Mouse (Mus musculus): ENCODE results near the gene Fktn. TPM values are rescaled to one million over a fixed set of nuclear protein-coding genes. Genes with fewer than 3 reads are reported as not detected.
A peak's percentile ranks its signal among the peaks of the same experiment; 100 is the strongest.

The Fktn gene
- polyA plus RNA-seq, 1 experiment: 2.3 TPM

DNA sequence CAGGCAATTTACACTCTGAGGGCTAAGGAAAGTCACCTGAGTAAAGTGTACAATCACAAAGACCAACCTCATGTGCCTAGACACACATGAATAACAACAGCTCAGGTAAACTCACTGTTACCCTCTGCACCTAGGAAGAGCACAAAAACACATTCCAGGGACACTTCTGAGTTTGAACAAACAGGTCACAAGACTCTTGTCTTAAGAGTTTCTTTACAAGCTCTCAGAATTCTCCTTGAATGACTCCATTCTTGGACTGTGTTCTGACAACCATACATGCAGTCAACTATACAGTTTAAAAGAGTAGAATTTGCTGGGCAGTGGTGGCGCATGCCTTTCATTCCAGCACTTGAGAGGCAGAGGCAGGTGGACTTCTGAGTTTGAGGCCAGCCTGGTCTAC lies 14.3 kb downstream of the Fktn start:
- DNase-seq: no peak
- Histone ChIP-seq H3K4me1 (replicated peaks; ENCODE audit: control insufficient read depth, insufficient read depth, low read length) (no peaks in the 10 kb centered on the region), H3K4me3 (ENCODE audit: control insufficient read depth, insufficient read depth, low read length) (no peak overlapping the region), H3K27ac (ENCODE audit: control insufficient read depth, insufficient read depth, low read length) (no peak overlapping the region), H3K27me3 (ENCODE audit: control insufficient read depth, insufficient read depth, low read length) (no peaks in the 10 kb centered on the region), H3K36me3 (ENCODE audit: control insufficient read depth, insufficient read depth, low read length) (no peaks in the 10 kb centered on the region)
- TF ChIP-seq CTCF (IDR thresholded peaks at IDR 0.05; ENCODE audit: borderline replicate concordance, control insufficient read depth, extremely low read depth, insufficient read depth, low read length, poor library complexity) (no peak), POLR2A (IDR thresholded peaks at IDR 0.05; ENCODE audit: control insufficient read depth, extremely low read depth, insufficient read depth, low read length, poor library complexity) (no peak)
- 97% methylated on average over 1 of the region's 1 CpGs for WGBS

DNA sequence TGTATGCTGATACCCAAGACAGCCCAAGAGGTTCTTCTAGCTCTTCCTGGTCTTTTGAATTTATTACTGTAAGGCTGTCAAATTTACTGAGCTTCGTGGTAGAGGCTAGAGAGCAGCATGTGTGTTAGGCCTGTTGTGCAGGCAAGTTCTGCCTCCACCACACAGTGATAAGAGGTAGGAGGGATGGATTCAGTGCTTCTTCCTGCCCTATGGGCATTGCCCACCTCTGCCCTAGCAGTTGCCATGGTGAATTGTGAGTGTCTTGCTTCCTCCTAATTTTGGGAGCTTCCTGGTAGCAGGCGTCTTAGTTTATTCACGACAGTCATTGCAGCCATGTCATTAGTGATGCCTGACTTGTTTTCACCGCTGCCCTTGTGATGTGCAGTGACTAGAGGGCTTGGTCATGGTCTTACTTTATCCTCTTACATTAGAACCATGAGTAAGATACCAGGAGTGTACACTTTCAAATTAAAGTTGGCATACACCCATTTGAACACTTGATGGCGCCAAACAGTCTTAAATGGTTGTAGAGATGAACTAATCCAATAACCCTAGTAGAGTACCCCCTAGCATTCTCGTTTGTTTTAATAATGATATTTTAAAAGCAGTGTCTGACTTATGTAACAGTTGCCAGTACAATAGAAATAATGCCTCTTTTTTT lies 25.3 kb downstream of the Fktn start:
- 54% methylated on average over 6 of the region's 6 CpGs for WGBS
- DNase-seq: peak; percentile 40
- no peaks in the 10 kb centered on the region for H3K4me1 ChIP-seq (replicated peaks; ENCODE audit: control insufficient read depth, insufficient read depth, low read length)
- TF ChIP-seq POLR2A (IDR thresholded peaks at IDR 0.05; ENCODE audit: control insufficient read depth, extremely low read depth, insufficient read depth, low read length, poor library complexity) (no peak), CTCF (IDR thresholded peaks at IDR 0.05; ENCODE audit: borderline replicate concordance, control insufficient read depth, extremely low read depth, insufficient read depth, low read length, poor library complexity) (no peak)
- H3K27me3 ChIP-seq (ENCODE audit: control insufficient read depth, insufficient read depth, low read length): no peaks in the 10 kb centered on the region
- no peak overlapping the region for H3K4me3 ChIP-seq (ENCODE audit: control insufficient read depth, insufficient read depth, low read length)
- H3K36me3 ChIP-seq (ENCODE audit: control insufficient read depth, insufficient read depth, low read length): no peaks in the 10 kb centered on the region
- H3K27ac ChIP-seq (ENCODE audit: control insufficient read depth, insufficient read depth, low read length): no peak overlapping the region

DNA sequence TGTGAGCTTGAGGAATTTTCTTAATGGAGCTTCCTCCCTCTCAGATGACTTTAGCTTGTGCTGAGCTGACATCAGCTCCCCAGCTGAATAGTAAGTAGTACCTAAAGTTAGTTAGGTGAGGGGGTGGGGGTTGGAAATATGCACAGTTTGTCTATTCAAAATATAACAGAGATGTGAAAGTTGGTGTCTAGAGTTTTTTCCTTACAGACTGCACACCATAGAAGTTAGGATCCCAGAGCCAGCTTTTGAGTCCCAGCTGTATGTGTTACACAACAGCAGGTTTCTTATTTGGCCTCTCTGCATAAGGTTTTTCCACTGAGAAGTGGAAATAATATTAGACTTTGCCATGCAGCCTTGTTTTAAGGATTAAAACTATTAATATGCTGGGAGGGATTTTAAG lies 36.0 kb downstream of the Fktn start:
- Histone ChIP-seq H3K27ac (ENCODE audit: control insufficient read depth, insufficient read depth, low read length) (no peak overlapping the region), H3K27me3 (ENCODE audit: control insufficient read depth, insufficient read depth, low read length) (no peaks in the 10 kb centered on the region), H3K4me1 (replicated peaks; ENCODE audit: control insufficient read depth, insufficient read depth, low read length) (no peaks in the 10 kb centered on the region), H3K4me3 (ENCODE audit: control insufficient read depth, insufficient read depth, low read length) (no peak overlapping the region), H3K36me3 (ENCODE audit: control insufficient read depth, insufficient read depth, low read length) (no peaks in the 10 kb centered on the region)
- no peak for DNase-seq
- TF ChIP-seq POLR2A (IDR thresholded peaks at IDR 0.05; ENCODE audit: control insufficient read depth, extremely low read depth, insufficient read depth, low read length, poor library complexity) (no peak), CTCF (IDR thresholded peaks at IDR 0.05; ENCODE audit: borderline replicate concordance, control insufficient read depth, extremely low read depth, insufficient read depth, low read length, poor library complexity) (no peak)

DNA sequence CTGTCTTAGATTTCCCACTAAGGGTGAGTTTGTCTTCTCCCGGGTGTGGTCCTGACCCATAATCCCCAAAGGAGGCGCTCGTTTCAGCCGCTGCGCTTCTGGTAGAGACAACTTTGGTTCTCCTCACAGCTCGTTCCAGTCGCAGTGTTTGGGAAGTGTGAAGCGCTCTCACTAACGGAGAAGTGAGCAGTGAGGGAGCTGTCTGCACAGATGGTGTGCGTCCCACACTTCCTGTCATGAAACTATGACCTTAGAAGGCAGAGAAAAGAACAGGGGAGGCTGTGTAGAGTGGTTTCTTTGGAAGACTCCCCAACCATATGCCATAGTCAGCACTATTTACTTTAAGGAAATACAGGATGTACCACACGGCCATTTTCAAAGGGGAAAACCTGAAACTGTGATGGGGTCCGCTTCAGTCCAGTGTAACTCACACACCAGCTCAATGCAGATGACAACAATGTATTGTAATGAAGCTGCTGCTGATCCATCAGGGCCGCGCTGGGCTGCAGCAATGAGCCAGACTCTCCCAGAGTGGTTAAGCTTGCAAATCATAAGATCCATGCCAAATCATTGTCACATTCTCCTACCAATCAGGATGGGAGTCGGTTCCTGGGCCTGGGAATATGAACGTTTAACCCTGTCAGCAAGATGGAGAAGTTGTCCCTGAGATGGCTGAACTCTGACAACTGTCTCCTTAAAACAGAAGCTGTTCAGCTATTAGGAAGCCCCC lies 36.8 kb downstream of the Fktn start:
- Histone ChIP-seq H3K27ac (ENCODE audit: control insufficient read depth, insufficient read depth, low read length) (no peak overlapping the region), H3K27me3 (ENCODE audit: control insufficient read depth, insufficient read depth, low read length) (no peaks in the 10 kb centered on the region), H3K36me3 (ENCODE audit: control insufficient read depth, insufficient read depth, low read length) (no peaks in the 10 kb centered on the region), H3K4me3 (ENCODE audit: control insufficient read depth, insufficient read depth, low read length) (no peak overlapping the region), H3K4me1 (replicated peaks; ENCODE audit: control insufficient read depth, insufficient read depth, low read length) (no peaks in the 10 kb centered on the region)
- no peak for DNase-seq
- TF ChIP-seq CTCF (IDR thresholded peaks at IDR 0.05; ENCODE audit: borderline replicate concordance, control insufficient read depth, extremely low read depth, insufficient read depth, low read length, poor library complexity): no peak
- TF ChIP-seq POLR2A (IDR thresholded peaks at IDR 0.05; ENCODE audit: control insufficient read depth, extremely low read depth, insufficient read depth, low read length, poor library complexity): no peak
- WGBS: 90% methylated on average over 16 of the region's 16 CpGs

DNA sequence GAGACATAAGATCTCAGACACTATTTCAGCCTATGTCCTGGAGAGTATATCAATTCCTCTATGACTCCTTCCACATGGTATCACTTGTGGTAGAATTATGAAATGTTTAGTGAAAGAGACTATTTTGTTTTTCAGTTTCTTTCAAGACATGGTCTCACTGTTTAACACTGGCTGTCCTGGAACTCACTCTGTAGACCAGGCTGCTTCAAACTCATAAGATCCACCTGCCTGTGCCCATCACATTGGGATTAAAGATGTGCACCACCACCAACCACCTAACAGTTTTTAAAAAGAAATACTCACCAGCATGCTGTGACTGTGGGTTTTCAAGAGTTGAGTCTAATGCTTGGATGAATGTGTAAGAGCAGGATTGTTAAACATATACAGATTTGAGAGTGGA lies 43.2 kb downstream of the Fktn start:
- no peaks in the 10 kb centered on the region for H3K4me1 ChIP-seq (replicated peaks; ENCODE audit: control insufficient read depth, insufficient read depth, low read length)
- no peaks in the 10 kb centered on the region for H3K27me3 ChIP-seq (ENCODE audit: control insufficient read depth, insufficient read depth, low read length)
- no peak overlapping the region for H3K4me3 ChIP-seq (ENCODE audit: control insufficient read depth, insufficient read depth, low read length)
- no peak for DNase-seq
- no peaks in the 10 kb centered on the region for H3K36me3 ChIP-seq (ENCODE audit: control insufficient read depth, insufficient read depth, low read length)
- TF ChIP-seq POLR2A (IDR thresholded peaks at IDR 0.05; ENCODE audit: control insufficient read depth, extremely low read depth, insufficient read depth, low read length, poor library complexity): no peak
- TF ChIP-seq CTCF (IDR thresholded peaks at IDR 0.05; ENCODE audit: borderline replicate concordance, control insufficient read depth, extremely low read depth, insufficient read depth, low read length, poor library complexity): no peak
- no peak overlapping the region for H3K27ac ChIP-seq (ENCODE audit: control insufficient read depth, insufficient read depth, low read length)

DNA sequence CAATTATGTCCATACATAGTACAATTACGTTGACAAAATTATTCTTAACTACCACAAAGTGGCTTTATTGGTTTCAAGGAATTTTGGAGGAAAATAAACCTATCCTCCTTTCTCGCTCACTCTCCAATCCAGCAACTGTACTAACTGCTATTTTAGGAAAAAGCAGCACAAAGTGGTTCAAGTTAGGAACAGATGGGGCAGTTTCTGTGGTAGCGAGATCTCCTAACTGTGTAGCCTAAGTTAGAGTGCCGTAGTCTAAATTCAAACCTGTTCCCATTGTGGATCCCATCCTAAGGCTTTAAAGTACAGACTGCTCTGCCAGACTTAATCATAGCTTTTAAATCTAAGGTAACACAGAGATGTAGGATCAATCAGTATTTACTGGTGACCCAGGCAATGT lies 45.0 kb downstream of the Fktn start:
- Histone ChIP-seq H3K4me1 (replicated peaks; ENCODE audit: control insufficient read depth, insufficient read depth, low read length) (no peaks in the 10 kb centered on the region), H3K27ac (ENCODE audit: control insufficient read depth, insufficient read depth, low read length) (no peak overlapping the region), H3K4me3 (ENCODE audit: control insufficient read depth, insufficient read depth, low read length) (no peak overlapping the region), H3K36me3 (ENCODE audit: control insufficient read depth, insufficient read depth, low read length) (no peaks in the 10 kb centered on the region), H3K27me3 (ENCODE audit: control insufficient read depth, insufficient read depth, low read length) (no peaks in the 10 kb centered on the region)
- TF ChIP-seq POLR2A (IDR thresholded peaks at IDR 0.05; ENCODE audit: control insufficient read depth, extremely low read depth, insufficient read depth, low read length, poor library complexity) (no peak), CTCF (IDR thresholded peaks at IDR 0.05; ENCODE audit: borderline replicate concordance, control insufficient read depth, extremely low read depth, insufficient read depth, low read length, poor library complexity) (no peak)
- no peak for DNase-seq
- WGBS: 96% methylated on average over 4 of the region's 4 CpGs

Data from thymus, adult 2 months (tissue).